Mouse (Mus musculus) megakaryocyte, embryonic 14.5 days (primary cell): ENCODE results near the gene Dcaf4.

ENCODE experiments used
- FLI1 ChIP-seq: IDR thresholded peaks from 2 replicates; pipeline ENCODE4 v1.6.1; 2012; ENCODE audit warnings: low read length, inconsistent platforms, mixed read lengths
- GATA1 ChIP-seq: IDR thresholded peaks from 3 replicates; pipeline ENCODE4 v1.6.1; 2012; ENCODE audit warnings: mixed read lengths, low read length, inconsistent platforms, borderline replicate concordance

DNA sequence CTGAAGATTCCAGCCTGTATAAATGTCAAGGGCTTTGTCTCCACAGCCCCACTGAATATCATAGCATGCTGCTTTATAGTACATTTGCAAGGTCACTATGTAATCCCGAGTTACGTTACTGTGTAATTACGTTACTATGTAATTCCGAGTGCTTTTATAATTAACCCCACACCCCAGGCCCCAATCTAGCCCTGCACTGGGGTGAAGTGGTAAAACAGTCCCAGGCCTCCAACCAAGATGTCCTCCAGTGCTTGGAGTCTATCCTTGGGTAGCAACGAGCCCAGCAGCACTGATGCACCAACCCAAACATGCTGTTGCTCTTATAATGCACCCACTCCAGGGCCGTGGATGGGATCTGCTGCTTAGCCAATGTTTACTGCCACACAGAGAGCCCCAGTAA lies 2.8 kb downstream of the Dcaf4 start:
- TF ChIP-seq GATA1 (no peak), FLI1 (no peak)
